Mouse (Mus musculus) lung, postnatal 0 days (tissue): Measurements from ENCODE around the gene Zfp507.

Experiments
- CTCF ChIP-seq: IDR thresholded peaks from 2 replicates; pipeline ENCODE4 v1.5.1; 2016; ENCODE audit warnings: antibody characterized with exemption, mild to moderate bottlenecking
- EP300 ChIP-seq: IDR thresholded peaks from 2 replicates; pipeline ENCODE4 v1.6.1; 2016; ENCODE audit warnings: antibody characterized with exemption, mild to moderate bottlenecking, control low read depth

- TF ChIP-seq CTCF, result no peak
- no peak for TF ChIP-seq EP300
Measured at GRCm38 (mm10) chr7:35747397-35747964, 55.3 kb downstream of the Zfp507 start.
